Mouse (Mus musculus): ENCODE results near the gene Ei24. TPM values are rescaled to one million over a fixed set of nuclear protein-coding genes. Genes with fewer than 3 reads are reported as not detected.

Gene Ei24
- polyA plus RNA-seq, 1 experiment: 23.7 TPM

DNA sequence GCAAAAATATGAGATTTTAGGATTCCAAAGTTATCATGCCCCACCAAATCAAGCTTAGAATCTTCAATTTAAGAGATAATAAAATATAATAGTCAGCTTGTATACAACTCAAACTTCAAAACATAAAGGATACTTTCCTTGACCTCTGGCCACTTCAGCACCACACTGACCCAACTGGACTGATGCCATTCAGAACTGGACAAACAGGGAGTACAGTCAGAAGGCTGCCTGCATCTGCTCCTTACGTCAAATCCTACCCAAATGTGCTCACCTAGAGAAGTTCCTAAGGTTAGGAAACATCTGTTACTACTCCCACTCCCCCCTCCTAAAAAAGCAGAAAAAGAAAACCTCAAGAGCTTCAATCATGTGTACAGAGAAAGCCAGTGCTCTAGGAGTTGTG lies 1.6 kb downstream of the Ei24 start:
- peaks cover 26% of the 10 kb centered on the region for H3K36me3 ChIP-seq (replicated peaks; ENCODE audit: low read length)
- no peaks in the 10 kb centered on the region for H3K9me3 ChIP-seq
- H3K27me3 ChIP-seq (replicated peaks): peaks cover 2% of the 10 kb centered on the region
- H3K4me3 ChIP-seq (replicated peaks): peak overlapping the region; percentile 97
- TF ChIP-seq FLI1 (IDR thresholded peaks at IDR 0.05; ENCODE audit: low read length) (no peak), GATA1 (IDR thresholded peaks at IDR 0.05; ENCODE audit: borderline replicate concordance, low read length) (no peak)
- peaks cover 19% of the 10 kb centered on the region; the same call in 1 of the 2 replicates for H3K4me1 ChIP-seq

GRCm38 (mm10) chr9:36794487-36794886 lies 2.7 kb downstream of the Ei24 start:
- H3K36me3 ChIP-seq (replicated peaks; ENCODE audit: low read length): peaks cover 36% of the 10 kb centered on the region
- no peaks in the 10 kb centered on the region for H3K27me3 ChIP-seq (replicated peaks)
- H3K9me3 ChIP-seq: no peaks in the 10 kb centered on the region
- H3K4me3 ChIP-seq (replicated peaks): no peak overlapping the region
- H3K4me1 ChIP-seq: peaks cover 19% of the 10 kb centered on the region; the same call in 1 of the 2 replicates
- no peak for TF ChIP-seq GATA1 (IDR thresholded peaks at IDR 0.05; ENCODE audit: borderline replicate concordance, low read length)
- TF ChIP-seq FLI1 (IDR thresholded peaks at IDR 0.05; ENCODE audit: low read length): no peak

GRCm38 (mm10) chr9:36792191-36792590 lies 5.0 kb downstream of the Ei24 start:
- Histone ChIP-seq H3K9me3 (no peaks in the 10 kb centered on the region), H3K4me3 (replicated peaks) (no peak overlapping the region), H3K27me3 (replicated peaks) (no peaks in the 10 kb centered on the region), H3K36me3 (replicated peaks; ENCODE audit: low read length) (peaks cover 59% of the 10 kb centered on the region), H3K4me1 (peaks cover 19% of the 10 kb centered on the region; the same call in 1 of the 2 replicates)
- TF ChIP-seq GATA1 (IDR thresholded peaks at IDR 0.05; ENCODE audit: borderline replicate concordance, low read length): no peak

DNA sequence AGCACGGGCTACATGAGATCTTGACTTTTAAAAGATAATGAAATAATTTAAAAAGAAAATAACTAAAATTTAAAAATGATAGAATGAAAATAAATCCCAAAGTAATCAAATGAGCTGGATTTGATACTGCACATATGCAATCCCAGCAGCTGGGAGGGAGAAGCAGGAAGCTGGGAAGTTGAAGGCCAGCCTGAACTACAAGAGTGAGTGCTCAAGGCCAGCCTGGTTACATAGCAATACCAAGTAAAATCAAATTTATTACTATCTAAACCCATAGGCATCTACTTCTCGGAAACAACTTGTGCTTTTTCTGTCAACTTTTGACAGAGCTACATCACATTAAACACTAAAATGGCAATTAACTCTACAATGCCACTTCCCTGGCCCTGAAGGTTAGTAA lies 13.3 kb downstream of the Ei24 start:
- peaks cover 96% of the 10 kb centered on the region for H3K36me3 ChIP-seq (replicated peaks; ENCODE audit: low read length)

GRCm38 (mm10) chr9:36769048-36769413 lies 28.2 kb downstream of the Ei24 start:
- Histone ChIP-seq H3K36me3 (replicated peaks; ENCODE audit: low read length) (peaks cover 12% of the 10 kb centered on the region), H3K4me1 (peaks cover 11% of the 10 kb centered on the region), H3K4me3 (replicated peaks) (peak overlapping the region; percentile 100), H3K9me3 (no peaks in the 10 kb centered on the region), H3K27me3 (replicated peaks) (no peaks in the 10 kb centered on the region)
- TF ChIP-seq GATA1 (IDR thresholded peaks at IDR 0.05; ENCODE audit: borderline replicate concordance, low read length) (no peak), FLI1 (IDR thresholded peaks at IDR 0.05; ENCODE audit: low read length) (no peak)

More for the DNA sequence above, 13.3 kb downstream of the Ei24 start:
- TF ChIP-seq GATA1 (IDR thresholded peaks at IDR 0.05; ENCODE audit: borderline replicate concordance, low read length) (no peak), FLI1 (IDR thresholded peaks at IDR 0.05; ENCODE audit: low read length) (no peak)
- Histone ChIP-seq H3K9me3 (no peaks in the 10 kb centered on the region), H3K4me3 (replicated peaks) (no peak overlapping the region), H3K27me3 (replicated peaks) (no peaks in the 10 kb centered on the region), H3K4me1 (no peaks in the 10 kb centered on the region)

DNA sequence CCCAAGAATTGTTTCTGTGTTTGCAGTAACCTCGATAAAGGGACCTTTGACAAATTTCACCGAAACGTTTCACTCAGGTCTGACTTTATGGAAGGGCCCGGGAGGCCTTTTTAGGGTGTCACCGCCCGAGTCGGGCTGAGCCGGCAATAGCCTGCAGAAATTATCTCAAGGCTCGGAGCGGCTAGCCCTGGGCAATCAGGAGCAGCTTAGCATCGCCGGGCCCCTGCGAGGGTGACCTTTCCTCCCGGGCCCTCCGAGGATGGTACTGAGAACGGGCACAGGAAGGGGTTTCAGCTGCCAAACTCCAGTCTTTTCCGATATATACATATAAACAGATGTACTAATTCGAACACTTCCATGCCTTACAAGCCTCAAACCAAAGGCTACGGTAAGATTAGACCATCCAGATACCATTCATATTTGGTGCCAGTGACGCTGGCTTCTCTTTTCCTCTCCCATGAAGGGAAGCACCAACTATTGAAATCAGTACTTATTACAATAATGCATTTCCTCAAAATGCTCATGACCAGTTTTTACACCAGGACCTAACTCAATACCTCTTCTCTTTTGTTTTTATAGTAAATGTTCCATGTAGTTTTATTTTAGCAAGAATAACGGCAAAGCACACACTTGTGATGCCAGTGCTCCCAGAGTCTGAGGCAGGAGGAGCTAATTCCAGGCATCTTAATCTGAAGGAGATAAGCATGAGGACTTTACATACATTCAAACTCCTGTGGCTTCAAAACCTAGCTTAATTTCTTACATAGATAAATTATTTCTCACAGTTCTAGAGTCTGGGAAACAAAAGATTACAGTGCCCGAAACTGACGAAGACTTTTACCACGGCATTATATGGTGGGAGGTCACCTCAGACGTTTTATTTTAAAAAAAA lies 28.8 kb downstream of the Ei24 start:
- TF ChIP-seq FLI1 (IDR thresholded peaks at IDR 0.05; ENCODE audit: low read length) (no peak), GATA1 (IDR thresholded peaks at IDR 0.05; ENCODE audit: borderline replicate concordance, low read length) (no peak)
- Histone ChIP-seq H3K4me3 (replicated peaks) (peak overlapping the region; percentile 100), H3K4me1 (peaks cover 14% of the 10 kb centered on the region), H3K27me3 (replicated peaks) (no peaks in the 10 kb centered on the region), H3K36me3 (replicated peaks; ENCODE audit: low read length) (peaks cover 19% of the 10 kb centered on the region), H3K9me3 (no peaks in the 10 kb centered on the region)

- peaks cover 28% of the 10 kb centered on the region for H3K36me3 ChIP-seq (replicated peaks; ENCODE audit: low read length)
- TF ChIP-seq FLI1 (IDR thresholded peaks at IDR 0.05; ENCODE audit: low read length) (peak; percentile 80), GATA1 (IDR thresholded peaks at IDR 0.05; ENCODE audit: borderline replicate concordance, low read length) (no peak)
- peak within 1 kb of the TSS; percentile 100 for H3K4me3 ChIP-seq (replicated peaks)
- no peaks in the 10 kb centered on the region for H3K9me3 ChIP-seq
- H3K27me3 ChIP-seq (replicated peaks): no peaks in the 10 kb centered on the region
- peaks cover 14% of the 10 kb centered on the region for H3K4me1 ChIP-seq
Observed at GRCm38 (mm10) chr9:36767203-36768143, 29.7 kb downstream of the Ei24 start, which contains the start of gene Stt3a. Stt3a (minus strand) TSS chr9:36767679.

GRCm38 (mm10) chr9:36764378-36764777 lies 32.8 kb downstream of the Ei24 start:
- no peak for TF ChIP-seq FLI1 (IDR thresholded peaks at IDR 0.05; ENCODE audit: low read length)
- no peak for TF ChIP-seq GATA1 (IDR thresholded peaks at IDR 0.05; ENCODE audit: borderline replicate concordance, low read length)
- peaks cover 53% of the 10 kb centered on the region for H3K36me3 ChIP-seq (replicated peaks; ENCODE audit: low read length)
- H3K27me3 ChIP-seq (replicated peaks): no peaks in the 10 kb centered on the region
- H3K4me3 ChIP-seq (replicated peaks): no peak overlapping the region
- H3K4me1 ChIP-seq: peaks cover 14% of the 10 kb centered on the region
- H3K9me3 ChIP-seq: no peaks in the 10 kb centered on the region

Other genes starting within 250 kb of the Ei24 start
- gene Gm17689, start 214.8 kb downstream of the Ei24 start, polyA plus RNA-seq (2012; ENCODE audit: insufficient read depth, low replicate concordance): not detected in 2 replicates
- not detected in 2 replicates for gene A630095E13Rik, start 154.0 kb downstream of the Ei24 start, polyA plus RNA-seq (2012; ENCODE audit: insufficient read depth, low replicate concordance)
- not detected in 2 replicates for gene Acrv1, start 104.2 kb downstream of the Ei24 start, polyA plus RNA-seq (2012; ENCODE audit: insufficient read depth, low replicate concordance)
- 0.20 TPM in 1 of 2 replicates, not detected in the other for gene Chek1, start 70.3 kb downstream of the Ei24 start, polyA plus RNA-seq (2012; ENCODE audit: insufficient read depth, low replicate concordance)
- gene Stt3a, start 29.7 kb downstream of the Ei24 start, polyA plus RNA-seq (2012; ENCODE audit: insufficient read depth, low replicate concordance): 2.3 TPM in 2 replicates
- not detected in 2 replicates for gene Fez1, start 24.5 kb upstream of the Ei24 start, polyA plus RNA-seq (2012; ENCODE audit: insufficient read depth, low replicate concordance)